Mouse (Mus musculus) frontal cortex, adult 2 months (tissue): ENCODE data around the gene Sumf2. TPM values are rescaled to one million over a fixed set of nuclear protein-coding genes. Genes with fewer than 3 reads are reported as not detected.
A peak's percentile ranks its signal among the peaks of the same experiment; 100 is the strongest.
"Not testable (repeated sequence)": the region's sequence is repeated elsewhere in the genome, so short reads cannot be mapped to it uniquely, and the experiment has no call there.

Experiments used
- DNase-seq, 2 experiments: peaks; one replicate each; pipeline ENCODE4 v3.0.0; 2022; ENCODE audit warnings: low spot score in 1 of 2; ENCODE audit errors: extremely low spot score in 1 of 2
- polyA plus RNA-seq: library from polyadenylated mRNA; depleted of rRNA; stranded (reverse); fragments of >200 nt; gene quantifications from 2 replicates; pipeline ENCODE4 v1.2.3, GENCODE M21; 2012; rRNA removed

Gene Sumf2
- polyA plus RNA-seq, result 17.9 and 18.0 TPM in 2 replicates

- DNase-seq, result peak; percentile 91 to 97
These were observed at the start of gene Sumf2 for GRCm38 (mm10) chr5:129846752-129847557. Gene Sumf2 (plus strand): TSS chr5:129846986.

GRCm38 (mm10) chr5:129844848-129845247, 1.9 kb upstream of the Sumf2 start:
- DNase-seq, result no peak

GRCm38 (mm10) chr5:129847558-129847820, 703 bp downstream of the Sumf2 start:
- peak in 1 of 2 experiments; percentile 11 for DNase-seq

GRCm38 (mm10) chr5:129855163-129855562, 8.4 kb downstream of the Sumf2 start:
- DNase-seq, result no peak

- no peak for DNase-seq
These were observed 9.6 kb downstream of the Sumf2 start for GRCm38 (mm10) chr5:129856414-129856813.

DNA sequence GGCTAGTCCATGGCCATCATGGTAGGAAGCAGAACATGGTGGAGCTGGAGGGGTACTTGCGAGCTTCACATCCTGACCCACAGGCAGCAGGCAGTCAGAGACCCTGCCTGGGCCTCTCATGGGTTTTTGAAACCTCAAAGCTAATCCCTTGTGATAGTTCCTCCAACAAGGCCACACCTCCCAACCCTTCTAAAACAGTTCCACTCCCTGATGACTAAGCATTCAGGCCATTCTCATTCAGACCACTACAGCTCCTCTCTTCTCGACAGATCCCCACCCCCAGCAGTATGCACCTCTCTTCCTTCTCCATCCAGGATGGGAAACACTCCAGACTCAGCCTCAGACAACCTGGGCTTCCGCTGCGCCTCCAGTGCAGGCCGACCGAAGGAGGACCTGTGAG, 15.5 kb downstream of the Sumf2 start:
- no peak for DNase-seq

- peak in 1 of 2 experiments; percentile 57 for DNase-seq
These were observed 17.7 kb downstream of the Sumf2 start for GRCm38 (mm10) chr5:129864467-129864866.

DNA sequence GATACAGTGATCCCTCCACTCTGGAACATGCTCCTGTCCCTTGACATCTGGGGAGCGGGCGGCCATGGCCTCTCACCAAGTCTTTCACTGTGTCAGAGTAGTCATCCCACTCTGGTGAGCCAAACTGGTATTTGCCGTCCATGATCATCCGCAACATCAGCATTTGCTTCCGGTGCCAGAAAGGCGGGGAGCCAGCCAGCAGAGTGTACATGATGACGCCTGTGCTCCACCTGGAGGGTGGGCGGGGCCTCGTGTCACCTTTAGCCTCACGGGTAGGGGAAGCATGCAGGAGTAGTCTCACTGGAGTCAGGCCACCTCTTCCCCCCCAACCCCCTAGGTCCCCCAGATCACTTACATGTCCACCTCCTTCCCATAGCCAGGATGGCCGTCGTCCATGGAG, 19.1 kb downstream of the Sumf2 start:
- DNase-seq, result no peak

DNA sequence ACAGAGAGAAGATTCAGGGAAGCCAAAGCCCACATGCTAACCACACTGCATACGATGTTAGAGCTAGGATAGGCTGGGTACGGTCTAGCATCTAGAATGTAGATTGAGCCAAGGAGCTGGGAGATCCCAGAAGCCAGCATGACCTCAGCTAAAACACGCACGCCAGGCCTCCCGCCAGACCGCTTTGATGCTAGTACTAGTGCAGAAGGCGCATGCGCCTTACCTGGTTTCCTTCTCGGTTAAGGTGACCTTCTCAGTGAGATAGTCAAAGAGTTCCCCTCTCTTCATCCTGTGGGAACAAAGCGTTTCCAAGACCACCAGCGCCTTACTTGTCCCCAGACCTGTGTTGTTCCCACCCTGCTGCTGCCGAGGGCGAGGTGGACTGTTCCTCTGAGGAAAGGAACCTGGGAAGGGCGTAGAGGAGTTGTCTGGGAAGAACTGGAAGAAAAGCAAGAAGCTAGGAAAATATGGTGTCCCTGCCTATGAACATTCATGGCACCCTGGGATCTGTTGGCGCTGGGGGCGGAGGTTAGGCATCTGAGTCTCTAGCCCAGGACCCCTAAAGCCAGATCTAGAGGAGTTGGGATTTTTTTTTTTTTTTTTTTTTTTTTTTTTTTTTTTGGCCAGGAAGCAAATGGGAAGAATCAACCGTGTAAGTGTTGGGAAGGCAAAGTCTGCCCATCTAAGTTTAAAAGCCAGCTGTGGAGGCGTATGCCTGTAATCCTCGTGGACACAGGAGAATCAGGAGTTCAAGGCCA, 22.6 kb downstream of the Sumf2 start:
- DNase-seq, result no peak

DNA sequence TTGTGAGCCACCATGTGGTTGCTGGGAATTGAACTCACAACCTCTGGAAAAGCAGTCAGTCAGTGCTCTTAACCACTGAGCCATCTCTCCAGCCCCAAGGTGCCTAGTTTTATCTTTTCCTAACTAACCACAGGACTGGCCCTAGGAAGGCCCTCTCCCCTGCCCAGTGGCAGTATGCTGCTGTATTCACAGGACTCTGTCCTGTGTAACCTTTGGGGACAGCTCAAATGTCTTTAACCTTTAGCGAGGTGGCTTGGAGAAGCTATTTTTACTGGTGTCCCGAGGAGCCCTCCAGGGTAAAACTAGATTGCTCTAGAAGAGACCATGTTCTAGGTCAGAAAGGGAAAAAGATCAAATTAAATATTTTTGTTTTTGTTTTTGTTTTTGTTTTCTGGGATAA, 24.5 kb downstream of the Sumf2 start:
- no peak for DNase-seq

DNA sequence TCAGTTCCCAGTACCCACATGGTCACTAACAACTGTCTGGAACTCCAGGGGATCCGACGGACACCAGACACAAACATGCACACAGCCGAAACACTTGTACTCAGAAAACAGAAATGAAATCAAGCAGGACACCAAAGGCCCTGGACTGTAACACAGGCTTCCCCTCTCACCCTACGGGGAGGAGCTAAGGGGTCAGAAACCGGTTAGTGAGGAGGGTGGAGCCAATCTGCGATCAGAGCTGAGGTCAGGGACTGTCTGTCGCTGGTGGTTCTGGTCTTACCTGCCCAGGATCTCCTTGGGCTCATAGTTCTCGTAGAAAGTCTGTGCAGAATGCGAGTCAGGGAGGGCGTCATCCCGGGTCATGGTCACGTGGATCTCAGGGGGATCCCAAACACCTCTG, 27.2 kb downstream of the Sumf2 start:
- no peak for DNase-seq

- DNase-seq, result no peak
These were observed 28.3 kb downstream of the Sumf2 start for GRCm38 (mm10) chr5:129875098-129875497.

DNA sequence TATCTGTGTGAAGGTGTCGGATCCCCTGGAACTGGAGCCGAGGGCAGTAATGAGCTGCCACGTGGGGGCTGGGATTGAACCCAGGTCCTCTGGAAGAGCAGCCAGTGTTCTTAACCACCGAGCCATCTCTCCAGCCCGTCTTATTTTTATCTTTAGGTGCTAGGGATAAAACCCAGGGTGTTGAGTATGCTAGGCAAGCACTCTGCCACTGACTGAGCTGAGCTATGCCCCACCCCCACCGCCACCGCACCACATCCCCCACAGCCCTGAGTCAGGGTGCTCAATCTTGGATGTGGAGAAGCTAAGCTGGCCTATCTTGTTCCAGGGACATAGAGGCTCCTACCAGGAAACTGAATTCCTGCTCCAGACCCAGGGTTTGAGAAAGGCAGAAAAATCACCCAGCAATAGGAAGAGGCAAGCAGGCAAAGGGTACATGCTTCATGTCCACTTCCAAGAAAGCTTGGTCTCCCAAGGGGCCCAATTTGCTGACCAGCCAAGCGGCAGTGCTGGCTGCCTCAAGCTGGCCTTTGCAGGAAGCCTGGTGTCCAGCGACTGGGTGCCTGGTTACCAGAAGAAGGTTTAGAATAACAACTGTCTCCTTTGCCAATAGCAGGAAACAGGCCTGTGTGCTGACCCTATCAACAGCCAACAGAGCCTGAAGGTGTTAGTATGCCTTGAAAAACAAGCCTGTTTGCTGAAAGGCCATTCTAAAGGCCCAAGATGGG, 31.1 kb downstream of the Sumf2 start:
- DNase-seq, result peak; percentile 21 to 36

- DNase-seq, result peak in 1 of 2 experiments; percentile 50
These were observed 32.2 kb downstream of the Sumf2 start for GRCm38 (mm10) chr5:129878946-129879345.

GRCm38 (mm10) chr5:129879888-129880287, 33.1 kb downstream of the Sumf2 start:
- DNase-seq, result no peak

DNA sequence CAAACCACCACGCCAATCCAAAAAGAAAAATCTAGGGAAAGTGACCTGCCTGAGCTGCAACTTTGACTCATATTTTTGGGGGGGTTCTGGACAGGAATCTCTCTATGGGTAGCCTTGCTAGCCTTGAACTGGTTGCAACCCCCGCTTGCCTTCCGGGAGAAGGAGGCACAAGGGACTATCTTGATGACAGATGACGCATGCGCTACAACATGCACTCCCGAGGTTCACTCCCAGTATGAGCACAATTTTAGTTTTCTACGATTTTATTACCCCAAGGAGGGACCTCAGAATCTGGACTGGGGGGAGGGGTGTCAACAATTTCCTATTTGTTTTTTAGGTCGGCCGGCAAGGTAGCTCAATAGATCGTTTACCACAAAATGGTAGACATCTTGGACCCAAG, 39.5 kb downstream of the Sumf2 start:
- DNase-seq, result peak in 1 of 2 experiments; percentile 14

DNA sequence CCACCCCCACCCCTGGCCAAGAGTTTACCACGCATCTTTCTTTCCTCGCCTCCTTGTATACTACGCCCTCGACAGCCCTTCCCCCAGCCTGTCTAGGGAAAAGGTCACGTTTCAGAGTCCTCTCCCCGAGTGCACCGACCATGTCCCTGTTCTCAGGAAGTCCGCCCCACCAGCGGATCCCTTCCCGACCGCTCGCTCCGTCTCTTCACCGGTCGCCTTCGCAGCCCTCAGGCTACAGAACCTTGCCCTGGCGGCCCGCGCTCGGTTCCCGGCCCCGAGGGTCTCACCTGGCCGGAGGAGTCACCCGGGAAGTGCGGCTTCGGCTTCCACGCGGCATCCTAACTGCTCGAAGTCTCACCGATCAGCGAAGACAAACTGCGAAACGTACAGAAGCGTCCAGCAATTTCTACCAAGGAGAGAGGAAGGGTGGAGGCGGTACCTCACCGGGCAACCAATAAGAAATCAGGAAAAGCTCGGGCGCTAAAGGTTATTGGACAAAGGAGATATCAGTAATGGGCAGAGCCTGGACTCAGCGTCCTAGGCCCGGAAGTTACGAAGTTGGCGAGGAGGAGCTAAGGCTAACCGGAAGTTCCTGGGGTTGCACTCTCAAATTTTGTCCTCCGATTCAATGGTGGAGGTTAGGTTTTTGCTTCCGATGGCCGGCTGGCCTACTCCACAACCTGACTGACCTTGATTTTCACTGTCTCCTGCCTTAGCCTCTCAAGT, 40.3 kb downstream of the Sumf2 start, which contains the start of gene Chchd2:
Gene Chchd2, minus strand, starts transcription at position 560 of the 726 bp plus-strand sequence.
- DNase-seq, result peak; percentile 97 to 99

- DNase-seq, result not testable (repeated sequence)
These were observed 43.6 kb downstream of the Sumf2 start for GRCm38 (mm10) chr5:129890390-129890789.

DNA sequence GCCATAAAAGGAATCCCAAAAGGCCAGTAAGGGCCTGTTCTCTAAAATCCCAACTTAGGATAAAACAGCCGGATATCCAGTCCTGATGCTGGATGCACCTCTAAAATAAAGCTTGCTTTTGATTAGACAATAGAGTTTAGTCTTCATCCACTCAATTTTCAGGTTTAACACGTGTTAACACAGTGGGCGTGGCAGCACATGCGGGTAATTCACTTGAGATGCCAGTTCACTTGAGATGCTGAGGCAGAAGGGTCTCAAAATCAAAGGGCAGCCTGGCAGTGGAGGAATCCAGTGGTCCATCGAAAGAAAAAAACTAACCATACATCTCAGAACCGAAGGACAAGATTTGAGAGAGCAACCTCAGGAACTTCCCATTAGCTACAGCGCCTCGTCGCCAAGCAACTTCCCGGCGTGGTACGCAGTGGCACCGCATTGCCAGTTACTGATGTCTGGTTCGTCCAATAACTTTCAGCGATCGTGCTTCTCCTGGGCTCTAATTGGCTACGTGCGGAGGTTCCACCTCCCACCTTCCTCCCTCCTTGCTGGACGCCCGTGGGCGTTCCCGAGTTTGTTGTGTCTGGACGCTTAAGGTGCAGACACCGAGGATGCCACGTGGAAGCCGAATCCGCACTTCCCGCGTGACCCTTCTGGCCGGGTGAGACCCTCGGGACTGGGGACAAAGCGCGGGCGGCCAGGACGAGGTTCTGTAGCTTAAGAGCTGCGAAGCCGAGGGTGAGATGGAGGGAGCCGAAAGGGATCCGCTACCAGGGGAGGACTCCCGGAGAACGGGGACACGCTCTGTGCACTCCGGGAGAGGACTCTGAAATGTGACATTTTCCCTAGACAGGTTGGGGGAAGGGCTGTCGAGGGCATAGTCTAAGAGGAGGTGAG, 48.7 kb downstream of the Sumf2 start, which contains the start of gene Zbed5:
Gene Zbed5, plus strand, starts transcription at position 526 of the 891 bp plus-strand sequence.
- DNase-seq, result peak; percentile 87 to 93
